Mouse (Mus musculus): ENCODE results near the gene Gm9747. TPM values are rescaled to one million over a fixed set of nuclear protein-coding genes. Genes with fewer than 3 reads are reported as not detected.

Gene Gm9747
- polyA plus RNA-seq (2012; rRNA removed), result not detected in 2 replicates

- 92% methylated on average over 3 of the region's 3 CpGs for WGBS
- DNase-seq (ENCODE audit: low read depth, low spot score), result no peak
These were observed at the start of gene Gm9747 for GRCm38 (mm10) chr1:82232812-82233211. Gene Gm9747, plus strand, starts transcription at chr1:82233112.

GRCm38 (mm10) chr1:82183913-82184442 is 48.9 kb upstream of the Gm9747 start:
- no peak for DNase-seq (ENCODE audit: low read depth, low spot score)
- 41% methylated on average over 8 of the region's 8 CpGs for WGBS

GRCm38 (mm10) chr1:82188549-82189231 is 44.2 kb upstream of the Gm9747 start:
- WGBS, result 54% methylated on average over 10 of the region's 10 CpGs
- DNase-seq (ENCODE audit: low read depth, low spot score), result no peak

- peak; percentile 39 for DNase-seq (ENCODE audit: low read depth, low spot score)
- WGBS, result 11% methylated on average over 3 of the region's 3 CpGs
These were observed 43.4 kb upstream of the Gm9747 start for GRCm38 (mm10) chr1:82189516-82189915.

GRCm38 (mm10) chr1:82191579-82191978 is 41.3 kb upstream of the Gm9747 start:
- no peak for DNase-seq (ENCODE audit: low read depth, low spot score)
- WGBS, result 78% methylated on average over 3 of the region's 3 CpGs

- WGBS, result 23% methylated on average over 1 of the region's 1 CpGs
- no peak for DNase-seq (ENCODE audit: low read depth, low spot score)
These were observed 33.0 kb upstream of the Gm9747 start for GRCm38 (mm10) chr1:82199918-82200317.

- DNase-seq (ENCODE audit: low read depth, low spot score), result no peak
- 79% methylated on average over 7 of the region's 7 CpGs for WGBS
These were observed 32.3 kb upstream of the Gm9747 start for GRCm38 (mm10) chr1:82200636-82201035.

GRCm38 (mm10) chr1:82207511-82207910 is 25.4 kb upstream of the Gm9747 start:
- no peak for DNase-seq (ENCODE audit: low read depth, low spot score)
- 81% methylated on average over 5 of the region's 5 CpGs for WGBS

- no peak for DNase-seq (ENCODE audit: low read depth, low spot score)
- 69% methylated on average over 12 of the region's 12 CpGs for WGBS
These were observed 12.1 kb upstream of the Gm9747 start for GRCm38 (mm10) chr1:82220673-82221396.

- no peak for DNase-seq (ENCODE audit: low read depth, low spot score)
- 67% methylated on average over 1 of the region's 1 CpGs for WGBS
These were observed 11.4 kb upstream of the Gm9747 start for GRCm38 (mm10) chr1:82221462-82221861.

GRCm38 (mm10) chr1:82223042-82223795 is 9.7 kb upstream of the Gm9747 start:
- 85% methylated on average over 5 of the region's 5 CpGs for WGBS
- no peak for DNase-seq (ENCODE audit: low read depth, low spot score)

GRCm38 (mm10) chr1:82228841-82229240 is 4.1 kb upstream of the Gm9747 start:
- DNase-seq (ENCODE audit: low read depth, low spot score), result no peak

GRCm38 (mm10) chr1:82234616-82235015 is 1.7 kb downstream of the Gm9747 start:
- 89% methylated on average over 3 of the region's 3 CpGs for WGBS
- DNase-seq (ENCODE audit: low read depth, low spot score), result no peak

GRCm38 (mm10) chr1:82235455-82236104 is 2.7 kb downstream of the Gm9747 start:
- peak; percentile 46 for DNase-seq (ENCODE audit: low read depth, low spot score)
- WGBS, result 66% methylated on average over 3 of the region's 3 CpGs

- DNase-seq (ENCODE audit: low read depth, low spot score), result no peak
- WGBS, result 65% methylated on average over 4 of the region's 4 CpGs
These were observed 5.3 kb downstream of the Gm9747 start for GRCm38 (mm10) chr1:82238245-82238644.

GRCm38 (mm10) chr1:82239409-82240201 is 6.7 kb downstream of the Gm9747 start:
- no peak for DNase-seq (ENCODE audit: low read depth, low spot score)
- 49% methylated on average over 3 of the region's 3 CpGs for WGBS

GRCm38 (mm10) chr1:82243260-82243825 is 10.4 kb downstream of the Gm9747 start:
- no peak for DNase-seq (ENCODE audit: low read depth, low spot score)
- 82% methylated on average over 6 of the region's 6 CpGs for WGBS

- 48% methylated on average over 5 of the region's 5 CpGs for WGBS
These were observed 12.1 kb downstream of the Gm9747 start for GRCm38 (mm10) chr1:82245002-82245401.

More at GRCm38 (mm10) chr1:82245002-82245401, 12.1 kb downstream of the Gm9747 start:
- no peak for DNase-seq (ENCODE audit: low read depth, low spot score)

Data from large intestine, adult 2 months (tissue).